Mouse (Mus musculus): ENCODE results near the gene Cks1b.
A peak's percentile ranks its signal among the peaks of the same experiment; 100 is the strongest.

The Cks1b gene

DNA sequence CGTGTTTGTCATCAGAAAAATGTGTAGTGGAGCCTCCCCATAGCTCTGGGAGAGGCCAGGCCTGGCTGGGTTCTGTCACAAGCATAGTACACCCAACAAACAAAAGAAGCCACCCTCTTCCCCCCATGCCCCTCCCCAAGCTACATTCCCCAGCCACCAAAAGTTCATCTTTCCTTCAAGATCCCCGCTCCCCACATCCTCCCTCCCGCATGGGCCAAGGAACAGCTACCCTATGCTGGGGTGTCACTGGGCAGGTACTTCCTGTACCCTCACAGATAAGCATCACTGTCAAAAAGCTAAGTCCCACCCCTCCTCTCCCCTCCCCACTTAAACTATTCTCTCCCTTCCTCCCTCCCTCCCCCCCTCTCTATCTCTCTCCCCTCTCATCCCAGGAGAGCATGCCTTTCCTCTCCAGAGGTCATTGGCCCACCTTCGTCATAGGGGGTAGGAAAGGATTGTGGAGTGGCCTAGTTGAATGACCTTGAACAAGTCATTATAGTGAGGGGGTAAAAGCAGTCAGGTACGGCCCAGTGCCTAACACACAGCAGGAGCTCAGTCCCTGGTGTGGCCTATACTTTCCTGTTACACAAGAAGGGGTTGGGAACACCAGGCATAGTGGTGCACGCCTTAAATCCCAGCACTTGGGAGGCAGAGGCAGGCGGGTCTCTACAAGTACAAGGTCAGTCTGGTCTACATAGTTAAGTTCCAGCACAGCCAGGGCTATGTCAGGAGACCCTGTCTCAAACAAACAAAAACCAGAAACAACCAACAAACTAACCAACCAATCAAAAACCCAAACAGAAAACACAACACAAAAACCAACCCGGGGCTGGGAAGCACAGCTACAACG lies 35.9 kb downstream of the Cks1b start:
- no peak for DNase-seq (ENCODE audit: low read depth)

DNA sequence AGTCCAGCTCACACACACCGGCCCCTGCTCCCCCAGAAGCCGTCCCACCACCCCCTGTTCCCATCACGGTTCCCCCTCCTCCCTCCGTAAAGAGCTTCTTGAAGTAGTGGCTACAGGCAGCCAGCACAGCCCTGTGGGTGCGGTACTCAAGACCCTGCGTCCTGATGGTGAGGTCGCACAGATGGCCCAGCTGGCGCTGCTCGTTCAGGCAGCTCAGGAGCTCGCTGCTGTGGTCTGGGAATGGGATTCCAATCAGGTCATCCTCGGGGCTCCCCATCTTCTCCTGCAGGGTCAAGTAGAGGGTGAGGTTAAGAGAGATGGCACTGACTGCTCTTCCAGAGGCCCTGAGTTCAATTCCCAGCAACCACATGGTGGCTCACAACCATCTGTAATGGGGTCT lies 37.0 kb downstream of the Cks1b start:
- DNase-seq (ENCODE audit: low read depth), result no peak

DNA sequence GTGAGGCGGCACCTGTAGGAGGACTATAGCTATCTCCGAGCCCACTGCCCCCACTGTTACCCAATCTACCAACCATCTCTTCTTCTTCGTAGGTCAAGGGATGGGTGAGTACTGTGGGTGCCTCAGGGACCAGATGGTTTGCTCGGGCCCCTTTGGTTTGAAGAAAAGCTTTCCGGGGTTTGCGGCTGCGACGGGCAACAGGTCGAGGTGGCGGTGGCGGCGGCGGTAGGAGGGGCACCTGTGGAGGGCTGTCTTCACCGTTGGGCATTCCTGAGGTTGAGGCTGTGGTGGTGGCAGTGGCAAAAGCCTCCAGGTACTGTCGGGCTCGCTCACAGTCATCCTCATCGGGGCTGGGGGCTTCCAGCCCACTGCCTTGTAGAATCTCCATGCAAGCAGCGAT lies 37.5 kb downstream of the Cks1b start:
- no peak for DNase-seq (ENCODE audit: low read depth)

- no peak for DNase-seq (ENCODE audit: low read depth)
Observed at GRCm38 (mm10) chr3:89380291-89380690, 37.9 kb downstream of the Cks1b start.

- no peak for DNase-seq (ENCODE audit: low read depth)
Observed at GRCm38 (mm10) chr3:89379388-89380131, 38.6 kb downstream of the Cks1b start.

GRCm38 (mm10) chr3:89378394-89379067 lies 39.7 kb downstream of the Cks1b start:
- peak; percentile 67 for DNase-seq (ENCODE audit: low read depth)

DNA sequence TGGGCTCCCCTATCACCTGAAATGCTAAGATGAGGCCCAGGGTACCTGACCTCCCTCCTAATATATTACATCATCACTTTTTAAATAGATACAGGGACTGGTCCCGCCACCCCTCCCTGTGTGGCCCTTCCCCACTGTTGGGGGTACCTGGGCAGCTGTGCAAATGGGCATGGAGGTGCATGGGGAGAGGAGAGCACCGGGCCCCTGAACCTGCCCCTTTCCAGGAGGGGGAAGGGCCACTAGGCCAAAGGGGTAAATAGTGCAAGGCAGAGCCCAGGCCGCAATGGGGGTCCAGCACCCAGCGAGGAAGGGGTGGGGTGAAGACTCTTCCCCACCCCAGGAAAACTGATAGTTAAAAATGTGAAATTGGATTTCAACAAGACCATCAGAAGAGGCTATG lies 40.4 kb downstream of the Cks1b start:
- DNase-seq (ENCODE audit: low read depth), result no peak

DNA sequence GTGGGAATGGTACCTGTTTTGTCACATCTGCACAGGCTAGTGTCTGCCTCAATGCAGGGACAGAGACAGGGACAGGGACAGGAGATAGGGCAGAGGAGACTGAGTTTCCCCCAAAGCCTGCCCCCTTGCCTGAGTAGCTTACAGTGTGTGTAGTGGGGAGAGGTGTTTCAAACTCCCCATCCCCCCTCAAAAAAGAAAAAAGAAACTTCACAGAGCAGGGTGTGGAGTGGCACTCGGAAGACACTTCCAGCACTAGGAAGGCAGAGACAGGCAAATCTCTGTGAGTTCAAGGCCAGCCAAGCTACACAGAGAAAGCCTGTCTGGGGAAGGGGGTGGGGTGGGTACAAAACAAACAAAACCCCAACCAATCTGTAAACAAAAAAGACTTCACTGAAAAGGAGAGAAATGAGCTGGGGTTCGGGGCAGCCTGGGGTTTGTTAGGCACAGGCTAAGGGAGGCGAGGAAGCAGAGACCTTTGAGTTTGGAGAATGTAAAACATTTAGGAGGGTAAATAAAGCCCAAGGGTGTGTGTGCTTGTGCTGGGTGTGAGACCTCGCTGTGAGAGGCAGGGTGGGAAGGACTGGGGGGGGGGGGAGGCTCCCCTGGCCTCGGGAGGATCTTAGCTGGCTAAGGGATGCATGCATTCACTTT lies 44.5 kb downstream of the Cks1b start:
- no peak for DNase-seq (ENCODE audit: low read depth)

- no peak for DNase-seq (ENCODE audit: low read depth)
Observed at GRCm38 (mm10) chr3:89367338-89367737, 50.8 kb downstream of the Cks1b start.

GRCm38 (mm10) chr3:89365486-89366414 lies 52.4 kb downstream of the Cks1b start:
- DNase-seq (ENCODE audit: low read depth), result no peak

Data from c-Kit-positive CD71-negative TER-119-negative erythroid progenitor cells, embryonic 14.5 days (primary cell).